Mouse (Mus musculus): ENCODE measurements around the gene Sag.

Gene Sag

DNA sequence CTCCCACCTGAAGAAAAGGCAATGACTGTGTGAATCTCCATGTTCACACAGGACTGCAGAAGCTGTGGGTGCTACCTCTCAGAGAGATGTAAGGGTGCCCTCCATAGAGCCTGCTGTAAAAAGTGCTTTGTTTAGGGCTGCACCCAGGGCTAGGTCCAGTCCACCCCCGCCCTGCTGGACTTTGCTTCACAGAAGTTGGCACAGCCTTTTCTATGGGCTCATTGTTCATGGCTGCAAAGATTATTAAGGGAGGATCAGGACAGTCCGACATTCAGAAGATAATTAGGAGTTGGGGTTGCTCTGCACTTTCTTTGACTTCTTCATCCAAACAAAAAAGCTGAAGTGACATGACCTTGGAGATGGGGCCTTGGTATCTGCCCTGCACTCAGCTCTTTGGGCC lies 89.0 kb downstream of the Sag start:
- DNase-seq (ENCODE audit: low read depth, low spot score): no peak

DNA sequence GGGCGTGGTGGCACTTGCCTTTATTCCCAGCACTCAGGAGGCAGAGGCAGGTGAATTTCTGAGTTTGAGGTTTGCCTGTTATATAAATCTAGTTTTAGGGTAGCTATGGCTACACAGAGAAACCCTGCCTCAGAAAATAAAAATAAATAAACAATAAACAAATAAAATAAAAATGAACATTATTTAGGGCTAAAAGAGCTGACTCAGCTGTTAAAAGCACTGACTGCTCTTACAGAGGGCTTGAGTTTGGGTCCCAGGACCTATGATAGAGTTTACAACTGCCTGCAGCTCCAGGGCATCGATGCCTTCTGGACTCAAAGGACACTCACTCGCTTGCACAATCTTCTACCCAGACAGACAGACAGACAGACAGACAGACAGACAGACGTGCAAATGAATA lies 89.9 kb downstream of the Sag start:
- no peak for DNase-seq (ENCODE audit: low read depth, low spot score)

Data from retina, adult 2 months (tissue).